Mouse (Mus musculus): ENCODE results near the gene Ceacam19. TPM values are rescaled to one million over a fixed set of nuclear protein-coding genes. Genes with fewer than 3 reads are reported as not detected.

Ceacam19 gene
- total RNA-seq, 2 experiments from 2014 or later: not detected

GRCm38 (mm10) chr7:19843561-19843960 is 44.2 kb downstream of the Ceacam19 start:
- DNase-seq: peak; percentile 81
- peak; percentile 100; the same call in 1 of the 2 replicates for TF ChIP-seq CTCF (IDR thresholded peaks at IDR 0.05)
- intact Hi-C loops (cut with DNase I): loop anchor here (1.0 to 5.0 kb wide), 2 partner anchors 40 to 91 kb away; partner anchors contain the start of gene Nectin2
- H3K27ac ChIP-seq: no peak overlapping the region
- peak overlapping the region; percentile 11; the same call in 1 of the 2 replicates for H3K4me3 ChIP-seq

- no peak for DNase-seq
- no peak overlapping the region for H3K27ac ChIP-seq
- H3K4me3 ChIP-seq: peak overlapping the region; percentile 11; the same call in 1 of the 2 replicates
- intact Hi-C loops (cut with DNase I): loop anchor here (1.0 to 5.0 kb wide), 2 partner anchors 40 to 91 kb away; partner anchors contain the start of gene Nectin2
- no peak for TF ChIP-seq CTCF (IDR thresholded peaks at IDR 0.05)
These were observed 44.8 kb downstream of the Ceacam19 start for GRCm38 (mm10) chr7:19842885-19843504.

GRCm38 (mm10) chr7:19841686-19842413 is 45.9 kb downstream of the Ceacam19 start:
- Histone ChIP-seq H3K4me3 (no peak overlapping the region), H3K27ac (no peak overlapping the region)
- no peak for DNase-seq
- TF ChIP-seq CTCF (IDR thresholded peaks at IDR 0.05): no peak
- intact Hi-C loops (cut with DNase I): loop anchor here (5.0 kb wide), 1 partner anchor 90 kb away; the partner anchor contains the start of gene Nectin2

- no peak overlapping the region for H3K4me3 ChIP-seq
- intact Hi-C loops (cut with DNase I): loop anchor here (5.0 kb wide), 1 partner anchor 89 kb away; the partner anchor contains the start of gene Nectin2
- DNase-seq: no peak
- no peak for TF ChIP-seq CTCF (IDR thresholded peaks at IDR 0.05)
- H3K27ac ChIP-seq: no peak overlapping the region
These were observed 46.8 kb downstream of the Ceacam19 start for GRCm38 (mm10) chr7:19840936-19841335.

GRCm38 (mm10) chr7:19840371-19840770 is 47.4 kb downstream of the Ceacam19 start:
- intact Hi-C loops (cut with DNase I): loop anchor here (5.0 kb wide), 1 partner anchor 88 kb away; the partner anchor contains the start of gene Nectin2

GRCm38 (mm10) chr7:19836843-19837242 is 50.9 kb downstream of the Ceacam19 start:
- no peak overlapping the region for H3K4me3 ChIP-seq
- TF ChIP-seq CTCF (IDR thresholded peaks at IDR 0.05): no peak
- intact Hi-C loops (cut with DNase I): no loop called here
- no peak for DNase-seq
- H3K27ac ChIP-seq: no peak overlapping the region

More at GRCm38 (mm10) chr7:19840371-19840770, 47.4 kb downstream of the Ceacam19 start:
- Histone ChIP-seq H3K27ac (no peak overlapping the region), H3K4me3 (no peak overlapping the region)
- no peak for TF ChIP-seq CTCF (IDR thresholded peaks at IDR 0.05)
- no peak for DNase-seq

- no peak overlapping the region for H3K4me3 ChIP-seq
- DNase-seq: no peak
- peak; percentile 24; the same call in 1 of the 2 replicates for TF ChIP-seq CTCF (IDR thresholded peaks at IDR 0.05)
- H3K27ac ChIP-seq: no peak overlapping the region
- intact Hi-C loops (cut with DNase I): no loop called here
These were observed 53.7 kb downstream of the Ceacam19 start for GRCm38 (mm10) chr7:19834055-19834454.

- Histone ChIP-seq H3K4me3 (no peak overlapping the region), H3K27ac (peak overlapping the region; percentile 82)
- DNase-seq: peak; percentile 44
- intact Hi-C loops (cut with DNase I): loop anchor here (2.0 kb wide), 1 partner anchor 21 kb away; no protein-coding TSS in a partner anchor
- no peak for TF ChIP-seq CTCF (IDR thresholded peaks at IDR 0.05)
These were observed 55.9 kb downstream of the Ceacam19 start for GRCm38 (mm10) chr7:19831837-19832236.

GRCm38 (mm10) chr7:19830682-19831156 is 57.0 kb downstream of the Ceacam19 start:
- TF ChIP-seq CTCF (IDR thresholded peaks at IDR 0.05): no peak
- intact Hi-C loops (cut with DNase I): loop anchor here (2.0 kb wide), 1 partner anchor 20 kb away; no protein-coding TSS in a partner anchor
- peak overlapping the region; percentile 82 for H3K27ac ChIP-seq
- DNase-seq: peak; percentile 97
- H3K4me3 ChIP-seq: peak overlapping the region; percentile 21

- no peak for DNase-seq
- Histone ChIP-seq H3K27ac (0 out of 2 replicates have a peak overlapping the region, but pooled peaks have one; percentile 82), H3K4me3 (no peak overlapping the region)
- TF ChIP-seq CTCF (IDR thresholded peaks at IDR 0.05): no peak
- intact Hi-C loops (cut with DNase I): loop anchor here (2.0 kb wide), 1 partner anchor 19 kb away; no protein-coding TSS in a partner anchor
These were observed 58.1 kb downstream of the Ceacam19 start for GRCm38 (mm10) chr7:19829694-19830093.

GRCm38 (mm10) chr7:19826756-19827155 is 61.0 kb downstream of the Ceacam19 start:
- peak overlapping the region; percentile 17 for H3K27ac ChIP-seq
- no peak for TF ChIP-seq CTCF (IDR thresholded peaks at IDR 0.05)
- intact Hi-C loops (cut with DNase I): no loop called here
- H3K4me3 ChIP-seq: no peak overlapping the region
- peak; percentile 63 for DNase-seq

Other genes with a start within 250 kb of the Ceacam19 start
- 10 to 100 TPM; 46.6 TPM for gene Clptm1, start 222.9 kb downstream of the Ceacam19 start, total RNA-seq (2021)
- gene Apoc2, start 210.0 kb downstream of the Ceacam19 start, total RNA-seq (2021): not detected
- gene Gm44805, start 206.5 kb downstream of the Ceacam19 start, total RNA-seq (2021): not detected
- gene Apoc4, start 206.5 kb downstream of the Ceacam19 start, total RNA-seq (2021): not detected
- 1 to 10 TPM in 1 of 2 experiments, under 1 TPM in 1; 0.64 to 1.1 TPM for gene Apoc1, start 195.3 kb downstream of the Ceacam19 start, total RNA-seq (2021)
- 10 to 100 TPM; 38.0 to 61.8 TPM for gene Apoe, start 188.8 kb downstream of the Ceacam19 start, total RNA-seq (2021)
- gene Tomm40, start 172.5 kb downstream of the Ceacam19 start, total RNA-seq (2021): 10 to 100 TPM; 41.0 to 52.4 TPM
- gene Nectin2, start 137.5 kb downstream of the Ceacam19 start, total RNA-seq (2021): 1 to 10 TPM; 1.4 to 1.5 TPM
- 10 to 100 TPM; 21.9 to 26.7 TPM for gene Bcam, start 116.9 kb downstream of the Ceacam19 start, total RNA-seq (2021)
- gene Cblc, start 91.2 kb downstream of the Ceacam19 start, total RNA-seq (2021): not detected
- 1 to 10 TPM; 1.3 to 1.5 TPM for gene Bcl3, start 65.2 kb downstream of the Ceacam19 start, total RNA-seq (2021)
- not detected for gene Gm19345, start 36.0 kb downstream of the Ceacam19 start, total RNA-seq (2021)
- not detected for gene Ceacam16, start 26.7 kb downstream of the Ceacam19 start, total RNA-seq (2021)
- 1 to 10 TPM; 5.9 to 6.3 TPM for gene Pvr, start 33.2 kb upstream of the Ceacam19 start, total RNA-seq (2021)
- not detected for gene Igsf23, start 62.8 kb upstream of the Ceacam19 start, total RNA-seq (2021)
- gene Ceacam20, start 77.4 kb upstream of the Ceacam19 start, total RNA-seq (2021): not detected
- not detected for gene Nlrp9b, start 103.5 kb upstream of the Ceacam19 start, total RNA-seq (2021)
- gene Vmn1r91, start 211.7 kb upstream of the Ceacam19 start, total RNA-seq (2021): not detected
- gene Gm16442, start 234.6 kb upstream of the Ceacam19 start, total RNA-seq (2021): not detected